Mouse (Mus musculus) ovary, postnatal 14 days (tissue): ENCODE measurements around the gene Bola2.
"Not testable (repeated sequence)": the region's sequence is repeated elsewhere in the genome, so short reads cannot be mapped to it uniquely, and the experiment has no call there.

Experiments used
- DNase-seq: peaks from one replicate; pipeline ENCODE4 v3.0.0; 2022; ENCODE audit warnings: low spot score

Gene Bola2

GRCm38 (mm10) chr7:126708175-126708952, 13.2 kb downstream of the Bola2 start:
- DNase-seq = no peak

- DNase-seq = no peak
Measured at GRCm38 (mm10) chr7:126710266-126710665, 15.1 kb downstream of the Bola2 start.

- no peak for DNase-seq
Measured at GRCm38 (mm10) chr7:126711910-126712309, 16.7 kb downstream of the Bola2 start.

- no peak for DNase-seq
Measured at GRCm38 (mm10) chr7:126715679-126716078, 20.5 kb downstream of the Bola2 start.

GRCm38 (mm10) chr7:126717566-126717965, 22.4 kb downstream of the Bola2 start:
- DNase-seq = no peak

- DNase-seq = no peak
Measured at GRCm38 (mm10) chr7:126718787-126719337, 23.7 kb downstream of the Bola2 start.

GRCm38 (mm10) chr7:126721635-126722034, 26.4 kb downstream of the Bola2 start:
- DNase-seq = no peak

- no peak for DNase-seq
Measured at GRCm38 (mm10) chr7:126725077-126725476, 29.9 kb downstream of the Bola2 start.

- no peak for DNase-seq
Measured at GRCm38 (mm10) chr7:126725667-126726066, 30.5 kb downstream of the Bola2 start.

- DNase-seq = not testable (repeated sequence)
Measured at GRCm38 (mm10) chr7:126730256-126730789, 35.1 kb downstream of the Bola2 start.

GRCm38 (mm10) chr7:126736122-126736521, 40.9 kb downstream of the Bola2 start:
- DNase-seq = no peak

- no peak for DNase-seq
Measured at GRCm38 (mm10) chr7:126739551-126739950, 44.4 kb downstream of the Bola2 start.

GRCm38 (mm10) chr7:126740132-126740735, 45.0 kb downstream of the Bola2 start:
- no peak for DNase-seq

GRCm38 (mm10) chr7:126740977-126741376, 45.8 kb downstream of the Bola2 start:
- no peak for DNase-seq

GRCm38 (mm10) chr7:126741452-126741851, 46.3 kb downstream of the Bola2 start:
- DNase-seq = no peak

GRCm38 (mm10) chr7:126741964-126742482, 46.8 kb downstream of the Bola2 start:
- no peak for DNase-seq

GRCm38 (mm10) chr7:126746066-126746465, 50.9 kb downstream of the Bola2 start:
- no peak for DNase-seq

- DNase-seq = no peak
Measured at GRCm38 (mm10) chr7:126746798-126747197, 51.6 kb downstream of the Bola2 start.

- DNase-seq = no peak
Measured at GRCm38 (mm10) chr7:126748824-126749223, 53.6 kb downstream of the Bola2 start.
